Mouse (Mus musculus) B cell, adult 62 days (primary cell): ENCODE measurements around the gene Ifi211. TPM values are rescaled to one million over a fixed set of nuclear protein-coding genes. Genes with fewer than 3 reads are reported as not detected.

Experiments
- total RNA-seq: library from RNA; stranded (reverse); gene quantifications from 4 replicates; pipeline ENCODE4 v1.2.4, GENCODE M21; 2023

The Ifi211 gene
- 0.33 to 0.35 TPM in 2 of 4 replicates, not detected in the others for total RNA-seq

DNA sequence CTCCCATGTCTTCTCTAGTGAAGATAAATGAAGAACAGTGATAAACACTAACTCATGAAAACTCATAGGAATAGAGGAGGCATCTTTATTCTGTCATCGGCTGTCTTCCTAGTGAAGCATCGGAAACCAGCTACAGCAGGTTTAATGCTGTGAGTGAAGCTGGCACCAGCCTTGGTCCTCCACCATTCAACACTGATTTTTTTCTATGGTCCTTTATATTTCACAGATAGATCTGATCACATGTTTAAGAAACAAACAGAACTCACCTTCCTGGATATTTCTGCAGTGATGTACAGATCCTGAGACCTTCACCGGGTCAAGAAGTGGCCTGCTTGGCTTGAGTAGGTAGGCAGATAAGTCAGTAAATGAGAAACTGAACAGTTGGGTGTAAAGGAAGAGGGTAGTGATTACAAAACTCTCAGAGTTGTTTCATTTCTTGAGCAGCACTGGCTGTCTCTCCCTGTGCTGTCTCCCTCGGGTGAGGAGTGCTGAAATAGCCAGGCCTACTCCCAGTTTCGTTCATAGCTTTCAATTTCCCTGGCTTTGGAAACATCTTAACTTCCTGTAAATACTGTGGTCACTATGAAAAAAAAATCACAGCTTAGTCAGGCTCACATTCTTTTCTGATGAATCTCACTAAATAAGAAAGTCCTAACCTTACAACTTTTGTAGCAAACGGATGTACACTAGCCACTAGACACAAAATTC, at the start of gene Ifi211:
Gene Ifi211, minus strand, starts transcription at position 499 of the 708 bp plus-strand sequence.

GRCm38 (mm10) chr1:173941924-173942779, 29.3 kb upstream of the Ifi211 start, which contains the start of the genes Mndal and Ifi203:
Gene Mndal (minus strand): TSS chr1:173942491.
Gene Ifi203 (minus strand): TSS chr1:173942672.

Other genes starting within 250 kb of the Ifi211 start
- 31.6 to 37.4 TPM (median 34.4 TPM) in 4 replicates for gene Ifi208, start 239.4 kb downstream of the Ifi211 start, total RNA-seq
- gene Ifi207, start 171.3 kb downstream of the Ifi211 start, total RNA-seq = 1.1 to 1.4 TPM (median 1.3 TPM) in 4 replicates
- 10.1 to 13.1 TPM (median 11.2 TPM) in 4 replicates for gene Ifi204, start 146.1 kb downstream of the Ifi211 start, total RNA-seq
- 484 to 551 TPM (median 509 TPM) in 4 replicates for gene Mndal, start 29.4 kb upstream of the Ifi211 start, total RNA-seq
- 242 to 252 TPM (median 247 TPM) in 4 replicates for gene Ifi203, start 29.6 kb upstream of the Ifi211 start, total RNA-seq
- not detected in 4 replicates for gene Ifi202b, start 69.7 kb upstream of the Ifi211 start, total RNA-seq
- 4.6 to 7.0 TPM (median 6.2 TPM) in 4 replicates for gene Ifi205, start 118.8 kb upstream of the Ifi211 start, total RNA-seq
- 0.37 TPM in 1 of 4 replicates, not detected in the others for gene Olfr433, start 127.7 kb upstream of the Ifi211 start, total RNA-seq
- not detected in 4 replicates for gene Olfr432, start 136.2 kb upstream of the Ifi211 start, total RNA-seq
- gene Olfr430, start 153.6 kb upstream of the Ifi211 start, total RNA-seq = not detected in 4 replicates
- gene Olfr429, start 171.3 kb upstream of the Ifi211 start, total RNA-seq = not detected in 4 replicates
- gene Olfr427, start 183.8 kb upstream of the Ifi211 start, total RNA-seq = not detected in 4 replicates
- not detected in 4 replicates for gene Olfr231, start 208.1 kb upstream of the Ifi211 start, total RNA-seq
- gene Olfr424, start 218.5 kb upstream of the Ifi211 start, total RNA-seq = not detected in 4 replicates
- gene Olfr420, start 242.6 kb upstream of the Ifi211 start, total RNA-seq = not detected in 4 replicates